Mouse (Mus musculus) MEL (cell line): ENCODE measurements around the gene Gipc1. TPM values are rescaled to one million over a fixed set of nuclear protein-coding genes. Genes with fewer than 3 reads are reported as not detected.

ENCODE experiments used
- DNase-seq: peaks from one replicate; pipeline ENCODE4 v3.0.0; 2011; ENCODE audit warnings: low read depth, low spot score
- H3K27ac ChIP-seq: 2 replicates; pipeline ENCODE4 v1.5.1; 2012; ENCODE audit warnings: low read depth, mild to moderate bottlenecking, control low read depth, low read length, moderate library complexity; ENCODE audit not compliant: control insufficient read depth
- H3K27me3 ChIP-seq, 2 experiments: fragments of 150-350 bp in 1 of 2; sonication (generic) in 1 of 2; 2 replicates each; pipeline ENCODE4 v1.6.1; 2012; ENCODE audit warnings: low read length in 2 of 2, mild to moderate bottlenecking in 2 of 2, improper control_type of control experiment in 1 of 2, moderate library complexity in 1 of 2; ENCODE audit not compliant: insufficient read depth in 2 of 2, control insufficient read depth in 1 of 2
- H3K36me3 ChIP-seq, 2 experiments: 2 replicates each; pipeline ENCODE4 v1.6.1; 2012 to 2014; ENCODE audit warnings: low read length in 2 of 2, improper control_type of control experiment in 1 of 2, inconsistent platforms in 1 of 2, mild to moderate bottlenecking in 1 of 2; ENCODE audit not compliant: insufficient read depth in 2 of 2, control insufficient read depth in 1 of 2
- H3K4me1 ChIP-seq, 2 experiments: fragments of 150-350 bp in 1 of 2; sonication (generic) in 1 of 2; 2 replicates each; pipeline ENCODE4 v1.6.1; 2012; ENCODE audit warnings: low read length in 2 of 2, improper control_type of control experiment in 1 of 2, mild to moderate bottlenecking in 1 of 2; ENCODE audit not compliant: insufficient read depth in 2 of 2, control insufficient read depth in 1 of 2
- H3K4me3 ChIP-seq, 2 experiments: fragments of 150-350 bp in 1 of 2; sonication (generic) in 1 of 2; 2 replicates each; pipeline ENCODE4 v1.5.1; 2012; ENCODE audit warnings: low read depth in 2 of 2, low read length in 2 of 2, mild to moderate bottlenecking in 2 of 2, moderate library complexity in 2 of 2, control low read depth in 1 of 2, improper control_type of control experiment in 1 of 2; ENCODE audit not compliant: control insufficient read depth in 1 of 2, insufficient read depth in 1 of 2
- H3K79me2 ChIP-seq: 2 replicates; pipeline ENCODE4 v1.6.1; 2012; ENCODE audit warnings: mild to moderate bottlenecking, low read length, moderate library complexity; ENCODE audit not compliant: control insufficient read depth, poor library complexity, insufficient read depth
- H3K9ac ChIP-seq: 2 replicates; pipeline ENCODE4 v1.6.1; 2012; ENCODE audit warnings: low read depth, mild to moderate bottlenecking, control low read depth, low read length, moderate library complexity; ENCODE audit not compliant: control insufficient read depth, poor library complexity, severe bottlenecking
- H3K9me3 ChIP-seq: fragments of 150-350 bp; sonication (generic); replicated peaks from 2 replicates; pipeline ENCODE4 v1.6.1; 2012; ENCODE audit warnings: mild to moderate bottlenecking, low read length, improper control_type of control experiment, moderate library complexity; ENCODE audit not compliant: insufficient read depth
- CHD1 ChIP-seq: IDR thresholded peaks from 2 replicates; pipeline ENCODE4 v1.6.1; 2012; ENCODE audit warnings: low read depth, mild to moderate bottlenecking, inconsistent platforms, low read length, improper control_type of control experiment
- CHD2 ChIP-seq: IDR thresholded peaks from 2 replicates; pipeline ENCODE4 v1.6.1; 2011; ENCODE audit warnings: low read length, improper control_type of control experiment
- CTCF ChIP-seq, 3 experiments: IDR thresholded peaks in 2 of 3; conservative IDR thresholded peaks in 1 of 3; 2 replicates each; pipeline ENCODE4 v1.5.1; 2011 to 2012; ENCODE audit warnings: low read length in 3 of 3, low read depth in 2 of 3, mild to moderate bottlenecking in 2 of 3, improper control_type of control experiment in 1 of 3, inconsistent platforms in 1 of 3, mixed read lengths in 1 of 3, moderate library complexity in 1 of 3; ENCODE audit not compliant: control insufficient read depth in 1 of 3, insufficient read depth in 1 of 3, poor library complexity in 1 of 3, severe bottlenecking in 1 of 3
- E2F4 ChIP-seq: IDR thresholded peaks from 2 replicates; pipeline ENCODE4 v1.6.1; 2011; ENCODE audit warnings: low read depth, low read length, improper control_type of control experiment, borderline replicate concordance
- ELF1 ChIP-seq: IDR thresholded peaks from 2 replicates; pipeline ENCODE4 v1.6.1; 2014; ENCODE audit warnings: low read depth, mild to moderate bottlenecking, inconsistent platforms, low read length, improper control_type of control experiment, moderate library complexity
- EP300 ChIP-seq, 2 experiments: IDR thresholded peaks; 2 replicates each; pipeline ENCODE4 v1.6.1; 2011; ENCODE audit warnings: improper control_type of control experiment in 2 of 2, low read length in 2 of 2, low read depth in 1 of 2, mild to moderate bottlenecking in 1 of 2
- HCFC1 ChIP-seq: IDR thresholded peaks from 2 replicates; pipeline ENCODE4 v1.6.1; 2012; ENCODE audit warnings: low read depth, mild to moderate bottlenecking, inconsistent platforms, low read length, improper control_type of control experiment, moderate library complexity
- JUND ChIP-seq: IDR thresholded peaks from 2 replicates; pipeline ENCODE4 v1.6.1; 2011; ENCODE audit warnings: low read depth, mild to moderate bottlenecking, improper control_type of control experiment, low read length
- MAFK ChIP-seq: IDR thresholded peaks from 2 replicates; pipeline ENCODE4 v1.6.1; 2011; ENCODE audit warnings: low read depth, mild to moderate bottlenecking, low read length, improper control_type of control experiment, borderline replicate concordance
- MEF2A ChIP-seq: IDR thresholded peaks from 2 replicates; pipeline ENCODE4 v1.6.1; 2014; ENCODE audit warnings: low read depth, mild to moderate bottlenecking, inconsistent platforms, low read length, improper control_type of control experiment; ENCODE audit not compliant: poor library complexity, insufficient replicate concordance, severe bottlenecking; ENCODE audit errors: extremely low read depth
- MXI1 ChIP-seq: IDR thresholded peaks from 2 replicates; pipeline ENCODE4 v1.6.1; 2011; ENCODE audit warnings: mild to moderate bottlenecking, low read depth, low read length, improper control_type of control experiment
- MYC ChIP-seq: IDR thresholded peaks from 2 replicates; pipeline ENCODE4 v1.6.1; 2011; ENCODE audit warnings: low read depth, mild to moderate bottlenecking, low read length, improper control_type of control experiment, moderate library complexity
- NELFE ChIP-seq: IDR thresholded peaks from 2 replicates; pipeline ENCODE4 v1.6.1; 2011; ENCODE audit warnings: low read depth, low read length, improper control_type of control experiment
- NRF1 ChIP-seq: IDR thresholded peaks from 2 replicates; pipeline ENCODE4 v1.6.1; 2014; ENCODE audit warnings: low read depth, mild to moderate bottlenecking, inconsistent platforms, low read length, improper control_type of control experiment, moderate library complexity; ENCODE audit not compliant: poor library complexity, insufficient read depth, severe bottlenecking
- POLR2AphosphoS5 ChIP-seq: IDR thresholded peaks from 2 replicates; pipeline ENCODE4 v1.6.1; 2012; ENCODE audit warnings: low read depth, borderline replicate concordance, mild to moderate bottlenecking, inconsistent platforms, low read length, moderate library complexity, mixed read lengths
- RAD21 ChIP-seq: IDR thresholded peaks from 2 replicates; pipeline ENCODE4 v1.6.1; 2011; ENCODE audit warnings: mild to moderate bottlenecking, low read depth, low read length, improper control_type of control experiment
- RCOR1 ChIP-seq: IDR thresholded peaks from 2 replicates; pipeline ENCODE4 v1.6.1; 2012; ENCODE audit warnings: low read depth, mild to moderate bottlenecking, inconsistent platforms, low read length, improper control_type of control experiment
- TAL1 ChIP-seq: IDR thresholded peaks from 2 replicates; pipeline ENCODE4 v1.6.1; 2012; ENCODE audit warnings: mild to moderate bottlenecking, inconsistent platforms, low read length, moderate library complexity, mixed read lengths
- TCF12 ChIP-seq: IDR thresholded peaks from 2 replicates; pipeline ENCODE4 v1.6.1; 2014; ENCODE audit warnings: low read depth, mild to moderate bottlenecking, inconsistent platforms, low read length, improper control_type of control experiment, moderate library complexity
- USF1 ChIP-seq: IDR thresholded peaks from 2 replicates; pipeline ENCODE4 v1.6.1; 2014; ENCODE audit warnings: low read depth, mild to moderate bottlenecking, inconsistent platforms, low read length, improper control_type of control experiment, moderate library complexity
- ZC3H11A ChIP-seq: IDR thresholded peaks from 2 replicates; pipeline ENCODE4 v1.6.1; 2012; ENCODE audit warnings: low read depth, mild to moderate bottlenecking, inconsistent platforms, low read length, improper control_type of control experiment
- ZNF384 ChIP-seq: IDR thresholded peaks from 2 replicates; pipeline ENCODE4 v1.6.1; 2012; ENCODE audit warnings: low read depth, mild to moderate bottlenecking, inconsistent platforms, low read length, improper control_type of control experiment
- polyA plus RNA-seq, 2 experiments: library from polyadenylated mRNA; stranded (reverse) in 1 of 2; unstranded in 1 of 2; fragments of >175 nt in 1 of 2; fragments of >200 nt in 1 of 2; gene quantifications; 2 replicates each; pipeline versions ENCODE4 v1.2.1 to v1.2.4; 2012; ENCODE audit warnings: low replicate concordance in 2 of 2, low read depth in 1 of 2; ENCODE audit not compliant: insufficient read length in 2 of 2, insufficient read depth in 1 of 2, missing spikeins in 1 of 2
- total RNA-seq: library from RNA; depleted of rRNA; stranded (reverse); fragments of 300-350 nt; gene quantifications from 2 replicates; pipeline ENCODE4 v1.2.3, GENCODE M21; 2012

Gene Gipc1
- total and polyA plus RNA-seq, 3 experiments: 38.6 to 70.7 TPM; not detected in 1

GRCm38 (mm10) chr8:83617111-83617510, 35.4 kb upstream of the Gipc1 start:
- Histone ChIP-seq H3K79me2 (no peaks in the 10 kb centered on the region; the same call in 1 of the 2 replicates), H3K36me3 (peaks cover 0 to 8% of the 10 kb centered on the region in 2 experiments; a peak in 3 of 4 replicates), H3K27me3 (no peaks in the 10 kb centered on the region), H3K27ac (no peak overlapping the region), H3K4me1 (peaks cover 3 to 9% of the 10 kb centered on the region in 2 experiments; a peak in 3 of 4 replicates), H3K4me3 (no peak overlapping the region), H3K9ac (no peak overlapping the region), H3K9me3 (no peaks in the 10 kb centered on the region)
- TF ChIP-seq CHD2 (no peak), HCFC1 (no peak), ZNF384 (no peak), TCF12 (no peak), ELF1 (no peak), EP300 (IDR thresholded peaks at IDR 0.05; ENCODE audit: low read depth in 1 of 2, low read length in 2 of 2) (no peak), MYC (no peak), RAD21 (no peak), CTCF (IDR thresholded peaks at IDR 0.05 in 2 of 3, conservative IDR thresholded peaks at IDR 0.05 in 1 of 3; ENCODE audit: control insufficient read depth in 1 of 3, insufficient read depth in 1 of 3, low read depth in 2 of 3, low read length in 3 of 3, poor library complexity in 1 of 3, severe bottlenecking in 1 of 3) (no peak), NRF1 (no peak), MXI1 (no peak), MAFK (no peak), POLR2AphosphoS5 (no peak), RCOR1 (no peak), E2F4 (no peak), CHD1 (no peak), NELFE (no peak)
- DNase-seq: no peak

- no peak overlapping the region for H3K9ac ChIP-seq
- no peak for DNase-seq
- no peaks in the 10 kb centered on the region; the same call in 1 of the 2 replicates for H3K79me2 ChIP-seq
- TF ChIP-seq ZC3H11A (no peak), MEF2A (no peak), TCF12 (no peak), ZNF384 (no peak), JUND (no peak), USF1 (no peak), RCOR1 (no peak), ELF1 (no peak), RAD21 (no peak), CTCF (IDR thresholded peaks at IDR 0.05 in 2 of 3, conservative IDR thresholded peaks at IDR 0.05 in 1 of 3; ENCODE audit: control insufficient read depth in 1 of 3, insufficient read depth in 1 of 3, low read depth in 2 of 3, low read length in 3 of 3, poor library complexity in 1 of 3, severe bottlenecking in 1 of 3) (no peak), TAL1 (no peak), MXI1 (no peak)
- TF ChIP-seq, all 39 proteins: peak for 0
- Histone ChIP-seq H3K9me3 (no peaks in the 10 kb centered on the region), H3K36me3 (peaks cover 0 to 13% of the 10 kb centered on the region in 2 experiments; a peak in 2 of 4 replicates), H3K27me3 (no peaks in the 10 kb centered on the region), H3K27ac (no peak overlapping the region), H3K4me1 (peaks cover 5 to 16% of the 10 kb centered on the region in 2 experiments), H3K4me3 (no peak overlapping the region)
These were observed 33.9 kb upstream of the Gipc1 start for GRCm38 (mm10) chr8:83618566-83618965.
